Mouse (Mus musculus) cerebellum, postnatal 25 days (tissue): ENCODE results near the gene Ddn.
"Not testable (repeated sequence)": the region's sequence is repeated elsewhere in the genome, so short reads cannot be mapped to it uniquely, and the experiment has no call there.

Experiments
- DNase-seq, 2 experiments: peaks; one replicate each; pipeline ENCODE4 v3.0.0; 2021; ENCODE audit warnings: mixed read lengths in 2 of 2

Gene Ddn

GRCm38 (mm10) chr15:98830736-98831683 lies 21.7 kb upstream of the Ddn start, which contains the start of gene Prkag1:
Gene Prkag1, minus strand, starts transcription at chr15:98831521.
- peak; percentile 95 to 97 for DNase-seq

- no peak for DNase-seq
Measured at GRCm38 (mm10) chr15:98827611-98828011, 18.3 kb upstream of the Ddn start.

- DNase-seq = no peak
Measured at GRCm38 (mm10) chr15:98823434-98823833, 14.1 kb upstream of the Ddn start.

GRCm38 (mm10) chr15:98822147-98822546 lies 12.9 kb upstream of the Ddn start:
- DNase-seq = no peak

- peak; percentile 47 to 51 for DNase-seq
Measured at GRCm38 (mm10) chr15:98821403-98821802, 12.1 kb upstream of the Ddn start.

- DNase-seq = no peak
Measured at GRCm38 (mm10) chr15:98820937-98821336, 11.6 kb upstream of the Ddn start.

- no peak for DNase-seq
Measured at GRCm38 (mm10) chr15:98818171-98818570, 8.9 kb upstream of the Ddn start.

GRCm38 (mm10) chr15:98812741-98813424 lies 3.6 kb upstream of the Ddn start:
- DNase-seq = no peak

- DNase-seq = not testable (repeated sequence)
Measured at GRCm38 (mm10) chr15:98810212-98810611, 922 bp upstream of the Ddn start.

- DNase-seq = no peak
Measured at GRCm38 (mm10) chr15:98808651-98809134, 597 bp downstream of the Ddn start.

- peak; percentile 26 to 57 for DNase-seq
Measured at GRCm38 (mm10) chr15:98807895-98808650, 1.2 kb downstream of the Ddn start.

GRCm38 (mm10) chr15:98806809-98807770 lies 2.2 kb downstream of the Ddn start:
- peak in 1 of 2 experiments; percentile 29 for DNase-seq

- peak in 1 of 2 experiments; percentile 11 for DNase-seq
Measured at GRCm38 (mm10) chr15:98806071-98806808, 3.0 kb downstream of the Ddn start.

- DNase-seq = peak; percentile 74 to 84
Measured at GRCm38 (mm10) chr15:98805324-98806040, 3.8 kb downstream of the Ddn start.

GRCm38 (mm10) chr15:98804054-98804453 lies 5.2 kb downstream of the Ddn start:
- peak; percentile 94 to 95 for DNase-seq

- DNase-seq = no peak
Measured at GRCm38 (mm10) chr15:98802926-98803325, 6.4 kb downstream of the Ddn start.

GRCm38 (mm10) chr15:98799396-98799795 lies 9.9 kb downstream of the Ddn start:
- DNase-seq = peak; percentile 88 to 90

GRCm38 (mm10) chr15:98798903-98799302 lies 10.4 kb downstream of the Ddn start:
- DNase-seq = no peak

- DNase-seq = no peak
Measured at GRCm38 (mm10) chr15:98797835-98798492, 11.3 kb downstream of the Ddn start.
